Mouse (Mus musculus): ENCODE results near the gene Atp5s. TPM values are rescaled to one million over a fixed set of nuclear protein-coding genes. Genes with fewer than 3 reads are reported as not detected.

Gene Atp5s
- polyA plus RNA-seq, 1 experiment from 2014 or later, result 16.8 TPM

GRCm38 (mm10) chr12:69733518-69733917, 8.8 kb downstream of the Atp5s start:
- H3K4me3 ChIP-seq (replicated peaks), result no peak overlapping the region
- 0% methylated on average over 2 of the region's 2 CpGs for WGBS (ENCODE audit: insufficient replicate concordance)
- H3K9ac ChIP-seq, result no peak overlapping the region
- no peaks in the 10 kb centered on the region for H3K36me3 ChIP-seq (replicated peaks)
- peak overlapping the region; percentile 85 for H3K27ac ChIP-seq (replicated peaks)
- H3K4me1 ChIP-seq (replicated peaks), result peaks cover 9% of the 10 kb centered on the region
- ATAC-seq (ENCODE audit: insufficient read depth), result peak; percentile 71; the same call in 1 of the 2 replicates
- no peaks in the 10 kb centered on the region for H3K27me3 ChIP-seq
- no peaks in the 10 kb centered on the region for H3K9me3 ChIP-seq (replicated peaks)
- peak overlapping the region; percentile 25; the same call in 1 of the 2 replicates for H3K4me2 ChIP-seq

DNA sequence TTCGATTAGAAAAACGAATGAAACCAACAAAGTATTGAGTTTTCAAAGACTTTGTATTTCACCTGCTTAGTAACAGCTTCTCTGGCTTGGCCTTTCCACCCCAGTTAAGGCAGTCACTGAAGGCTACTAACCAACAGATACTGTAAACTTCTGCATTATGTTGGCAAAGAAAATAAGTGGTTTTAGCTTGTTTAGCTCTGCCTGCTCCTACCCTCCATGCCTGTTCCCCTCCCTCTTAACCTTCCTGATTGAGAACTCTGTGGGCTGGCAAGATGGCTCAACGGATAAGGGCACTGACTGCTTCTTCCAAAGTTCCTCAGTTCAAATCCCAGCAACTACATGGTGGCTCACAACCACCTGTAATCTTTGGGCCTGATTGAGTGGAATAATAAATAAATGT, 9.2 kb downstream of the Atp5s start:
- peak; percentile 41; the same call in 1 of the 2 replicates for ATAC-seq (ENCODE audit: insufficient read depth)
- H3K4me3 ChIP-seq (replicated peaks), result no peak overlapping the region
- H3K4me1 ChIP-seq (replicated peaks), result peaks cover 9% of the 10 kb centered on the region
- H3K36me3 ChIP-seq (replicated peaks), result no peaks in the 10 kb centered on the region
- H3K9me3 ChIP-seq (replicated peaks), result no peaks in the 10 kb centered on the region
- H3K9ac ChIP-seq, result no peak overlapping the region
- peak overlapping the region; percentile 85 for H3K27ac ChIP-seq (replicated peaks)
- WGBS (ENCODE audit: insufficient replicate concordance), result 49% methylated on average over 3 of the region's 3 CpGs
- peak overlapping the region; percentile 25 for H3K4me2 ChIP-seq
- H3K27me3 ChIP-seq, result no peaks in the 10 kb centered on the region

DNA sequence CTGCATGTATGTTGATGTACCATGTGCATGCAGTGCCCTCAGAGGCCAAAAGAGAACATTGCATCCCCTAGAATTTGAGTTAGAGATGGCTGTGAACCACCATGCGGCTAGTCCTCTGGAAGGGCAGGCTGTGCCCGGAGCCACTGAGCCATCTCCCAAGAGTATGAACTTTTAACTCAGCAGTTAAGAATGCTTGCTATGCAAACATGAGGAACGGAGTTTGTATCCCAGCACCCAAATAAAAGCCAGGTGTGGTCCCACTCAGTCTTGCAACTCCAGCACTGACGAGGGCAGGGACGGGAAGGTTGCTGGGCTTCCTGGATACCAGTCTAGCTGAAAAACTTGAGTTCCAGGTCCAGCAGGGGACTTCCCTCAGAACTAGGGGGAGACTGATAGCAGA, 17.2 kb downstream of the Atp5s start:
- 86% methylated on average over 5 of the region's 5 CpGs for WGBS (ENCODE audit: insufficient replicate concordance)
- peaks cover 13% of the 10 kb centered on the region for H3K36me3 ChIP-seq (replicated peaks)

GRCm38 (mm10) chr12:69744138-69744537, 19.4 kb downstream of the Atp5s start:
- Histone ChIP-seq H3K27me3 (no peaks in the 10 kb centered on the region), H3K27ac (replicated peaks) (no peak overlapping the region), H3K4me2 (no peak overlapping the region), H3K4me1 (replicated peaks) (peaks cover 5% of the 10 kb centered on the region), H3K9me3 (replicated peaks) (no peaks in the 10 kb centered on the region), H3K9ac (no peak overlapping the region), H3K36me3 (replicated peaks) (peaks cover 13% of the 10 kb centered on the region), H3K4me3 (replicated peaks) (no peak overlapping the region)
- ATAC-seq (ENCODE audit: insufficient read depth), result no peak
- 79% methylated on average over 5 of the region's 5 CpGs for WGBS (ENCODE audit: insufficient replicate concordance)

More for the DNA sequence above, 17.2 kb downstream of the Atp5s start:
- Histone ChIP-seq H3K4me2 (no peak overlapping the region), H3K27ac (replicated peaks) (no peak overlapping the region), H3K4me1 (replicated peaks) (peaks cover 4% of the 10 kb centered on the region), H3K27me3 (no peaks in the 10 kb centered on the region), H3K9me3 (replicated peaks) (no peaks in the 10 kb centered on the region), H3K9ac (no peak overlapping the region), H3K4me3 (replicated peaks) (no peak overlapping the region)
- no peak for ATAC-seq (ENCODE audit: insufficient read depth)

DNA sequence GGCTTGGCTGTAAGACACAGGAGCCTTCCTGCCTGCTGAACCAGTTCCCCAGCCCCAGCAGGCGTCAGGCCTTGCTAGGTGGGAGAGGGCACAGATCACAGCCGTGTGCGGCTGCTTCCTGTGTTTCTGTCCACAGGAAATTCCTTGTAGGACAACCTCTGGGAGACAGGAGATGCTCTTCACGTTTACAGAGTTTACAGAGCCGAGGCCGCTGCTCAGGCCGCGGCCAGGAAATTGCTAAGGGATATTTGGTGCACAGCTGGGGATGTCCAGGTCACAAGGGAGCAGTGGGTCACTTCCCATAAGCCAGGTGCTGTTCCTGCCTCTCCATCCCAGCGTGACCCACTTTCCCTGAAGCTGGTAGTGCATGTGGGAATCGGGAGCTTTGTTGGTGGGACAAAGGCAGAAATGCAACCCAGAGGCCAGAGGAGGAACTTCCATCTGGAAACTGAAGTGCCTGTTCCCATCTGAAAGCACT, 27.2 kb downstream of the Atp5s start:
- Histone ChIP-seq H3K9ac (no peak overlapping the region), H3K9me3 (replicated peaks) (no peaks in the 10 kb centered on the region), H3K4me1 (replicated peaks) (peaks cover 31% of the 10 kb centered on the region), H3K27ac (replicated peaks) (0 out of 2 replicates have a peak overlapping the region, but pooled peaks have one; percentile 45), H3K36me3 (replicated peaks) (no peaks in the 10 kb centered on the region), H3K4me2 (no peak overlapping the region), H3K27me3 (no peaks in the 10 kb centered on the region), H3K4me3 (replicated peaks) (no peak overlapping the region)
- WGBS (ENCODE audit: insufficient replicate concordance), result 47% methylated on average over 10 of the region's 10 CpGs
- peak; percentile 17; the same call in 1 of the 2 replicates for ATAC-seq (ENCODE audit: insufficient read depth)

DNA sequence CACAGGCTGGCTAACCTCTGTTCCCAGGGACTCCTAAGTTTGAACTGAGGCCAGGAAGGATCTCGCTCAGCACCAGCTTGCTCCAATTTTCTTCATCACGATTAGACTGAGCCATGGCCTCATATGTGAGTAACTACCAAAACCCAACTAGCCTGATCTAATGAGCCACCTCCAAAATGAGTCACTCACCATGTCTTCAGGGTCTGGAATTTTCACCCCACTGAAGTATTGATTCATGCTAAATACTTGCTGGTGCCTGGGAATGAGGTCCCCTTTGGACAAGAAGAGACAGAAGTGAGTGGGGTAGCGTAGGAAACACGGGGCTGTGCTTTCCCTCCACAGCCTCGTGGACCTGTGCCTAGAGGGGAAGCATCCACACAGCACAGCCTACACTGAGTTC, 29.2 kb downstream of the Atp5s start:
- H3K27ac ChIP-seq (replicated peaks), result peak overlapping the region; percentile 60; the same call in 1 of the 2 replicates
- peaks cover 44% of the 10 kb centered on the region for H3K4me1 ChIP-seq (replicated peaks)
- H3K36me3 ChIP-seq (replicated peaks), result no peaks in the 10 kb centered on the region

GRCm38 (mm10) chr12:69756015-69756414, 31.3 kb downstream of the Atp5s start:
- peak overlapping the region; percentile 97 for H3K27ac ChIP-seq (replicated peaks)
- 0 out of 2 replicates have a peak overlapping the region, but pooled peaks have one; percentile 74 for H3K4me2 ChIP-seq
- WGBS (ENCODE audit: insufficient replicate concordance), result 74% methylated on average over 5 of the region's 5 CpGs

More for the DNA sequence above, 29.2 kb downstream of the Atp5s start:
- Histone ChIP-seq H3K4me3 (replicated peaks) (no peak overlapping the region), H3K9me3 (replicated peaks) (no peaks in the 10 kb centered on the region), H3K9ac (no peak overlapping the region), H3K27me3 (no peaks in the 10 kb centered on the region), H3K4me2 (no peak overlapping the region)
- ATAC-seq (ENCODE audit: insufficient read depth), result no peak
- WGBS (ENCODE audit: insufficient replicate concordance), result 77% methylated on average over 5 of the region's 5 CpGs

DNA sequence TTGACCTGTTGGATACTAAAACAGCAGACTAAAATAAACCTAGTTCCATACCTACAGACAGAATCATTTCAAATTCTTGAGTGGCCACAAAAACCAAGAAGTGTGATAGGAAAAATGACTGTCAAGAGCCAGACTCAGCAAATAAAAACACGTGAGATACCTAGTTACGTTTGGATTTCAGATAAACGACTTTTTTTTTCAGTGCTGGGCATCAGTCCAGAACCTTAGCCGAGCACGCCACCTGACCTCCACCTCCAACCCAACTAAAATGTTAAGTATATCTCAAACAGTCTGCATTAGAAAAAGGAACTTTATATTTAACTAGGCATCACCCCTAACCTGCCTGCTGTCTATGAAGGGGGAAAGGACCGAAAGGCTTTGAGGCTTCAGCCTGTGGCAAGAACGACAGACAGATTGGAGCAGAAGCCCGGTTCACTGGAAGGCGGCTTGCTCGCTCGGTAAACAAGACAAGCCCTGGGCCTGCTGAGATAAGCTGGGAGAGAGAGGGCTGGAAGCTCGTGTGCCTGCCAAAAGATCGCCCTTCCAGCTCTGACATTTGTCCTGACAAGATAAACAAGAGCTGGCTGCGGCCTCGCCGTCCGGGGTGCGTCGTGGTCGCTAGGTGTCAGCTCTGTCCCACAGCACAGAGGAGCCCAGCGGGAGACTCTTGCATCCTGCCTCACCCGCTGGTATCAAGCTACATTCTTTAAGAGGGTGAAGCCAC, 32.8 kb downstream of the Atp5s start:
- Histone ChIP-seq H3K4me2 (peak overlapping the region; percentile 74), H3K27me3 (no peaks in the 10 kb centered on the region), H3K27ac (replicated peaks) (peak overlapping the region; percentile 97), H3K4me1 (replicated peaks) (peaks cover 61% of the 10 kb centered on the region), H3K9me3 (replicated peaks) (no peaks in the 10 kb centered on the region), H3K4me3 (replicated peaks) (peak overlapping the region; percentile 39), H3K9ac (peak overlapping the region; percentile 66), H3K36me3 (replicated peaks) (no peaks in the 10 kb centered on the region)
- ATAC-seq (ENCODE audit: insufficient read depth), result peak; percentile 92
- 2% methylated on average over 22 of the region's 22 CpGs for WGBS (ENCODE audit: insufficient replicate concordance)

More at GRCm38 (mm10) chr12:69756015-69756414, 31.3 kb downstream of the Atp5s start:
- Histone ChIP-seq H3K4me1 (replicated peaks) (peaks cover 61% of the 10 kb centered on the region), H3K27me3 (no peaks in the 10 kb centered on the region), H3K9me3 (replicated peaks) (no peaks in the 10 kb centered on the region), H3K4me3 (replicated peaks) (no peak overlapping the region), H3K9ac (no peak overlapping the region), H3K36me3 (replicated peaks) (no peaks in the 10 kb centered on the region)
- no peak for ATAC-seq (ENCODE audit: insufficient read depth)

DNA sequence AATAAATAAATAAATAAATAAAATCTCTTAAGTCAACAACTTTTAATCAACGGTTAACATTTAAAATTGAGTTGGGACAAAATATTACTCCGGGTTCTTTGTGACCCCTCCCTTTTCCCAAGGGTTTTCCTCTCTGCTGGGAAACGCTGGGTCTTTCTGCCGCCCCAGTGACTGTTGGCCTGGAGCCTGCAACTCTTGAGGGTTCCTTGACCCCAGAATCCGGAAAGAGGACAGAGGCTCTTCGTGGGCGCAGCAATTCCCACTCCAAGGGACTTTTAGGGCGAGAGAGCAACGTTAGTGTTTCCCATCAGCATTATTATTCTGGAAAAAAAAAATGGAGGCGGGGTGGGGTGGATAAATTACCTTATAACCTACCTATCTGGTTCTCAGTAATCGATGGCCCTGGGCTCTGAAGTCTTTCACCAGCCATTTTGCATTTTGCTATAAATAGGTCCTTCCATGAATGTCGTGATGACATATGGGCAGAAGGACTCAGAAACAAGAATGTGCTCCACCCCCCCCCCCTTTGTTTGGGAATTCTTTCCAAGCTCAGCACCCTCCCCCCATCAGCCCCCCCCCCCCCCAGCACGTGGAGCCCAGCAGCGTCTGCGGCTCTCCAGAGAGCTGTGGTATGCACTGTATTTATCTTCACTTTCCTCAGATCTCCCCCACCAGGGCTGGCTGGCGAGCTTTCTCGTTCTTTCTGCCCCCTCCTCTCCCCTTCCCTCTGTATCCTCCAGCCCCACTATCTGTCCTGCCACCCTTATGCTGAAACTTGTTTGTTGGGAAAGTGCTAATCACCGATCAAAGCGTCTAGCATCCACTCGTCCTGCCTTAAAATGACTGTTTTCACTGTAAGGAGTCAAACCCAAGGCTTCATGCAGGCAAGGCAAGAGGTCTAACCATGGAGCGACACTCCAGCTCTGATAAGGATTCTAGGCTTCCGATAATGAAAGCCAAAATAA, 33.8 kb downstream of the Atp5s start:
- ATAC-seq (ENCODE audit: insufficient read depth), result peak; percentile 6; the same call in 1 of the 2 replicates
- peak overlapping the region; percentile 66 for H3K9ac ChIP-seq
- H3K27ac ChIP-seq (replicated peaks), result peak overlapping the region; percentile 97
- H3K36me3 ChIP-seq (replicated peaks), result no peaks in the 10 kb centered on the region
- H3K4me2 ChIP-seq, result peak overlapping the region; percentile 74
- peaks cover 61% of the 10 kb centered on the region for H3K4me1 ChIP-seq (replicated peaks)
- no peaks in the 10 kb centered on the region for H3K9me3 ChIP-seq (replicated peaks)
- peak overlapping the region; percentile 39 for H3K4me3 ChIP-seq (replicated peaks)
- H3K27me3 ChIP-seq, result no peaks in the 10 kb centered on the region
- 4% methylated on average over 22 of the region's 22 CpGs for WGBS (ENCODE audit: insufficient replicate concordance)

- peak; percentile 72 for ATAC-seq (ENCODE audit: insufficient read depth)
- H3K4me1 ChIP-seq (replicated peaks), result peaks cover 58% of the 10 kb centered on the region
- H3K9me3 ChIP-seq (replicated peaks), result no peaks in the 10 kb centered on the region
- 13% methylated on average over 7 of the region's 7 CpGs for WGBS (ENCODE audit: insufficient replicate concordance)
- peak overlapping the region; percentile 74 for H3K4me2 ChIP-seq
- H3K27ac ChIP-seq (replicated peaks), result peak overlapping the region; percentile 97
- peak overlapping the region; percentile 66 for H3K9ac ChIP-seq
- H3K4me3 ChIP-seq (replicated peaks), result peak overlapping the region; percentile 39
- no peaks in the 10 kb centered on the region for H3K36me3 ChIP-seq (replicated peaks)
- H3K27me3 ChIP-seq, result no peaks in the 10 kb centered on the region
Observed at GRCm38 (mm10) chr12:69759267-69759885, 34.6 kb downstream of the Atp5s start.

Data from liver, embryonic 15.5 days (tissue).